Mouse (Mus musculus) heart, adult 2 months (tissue): ENCODE results near the gene Klf12.

Source experiments
- CTCF ChIP-seq: fragments of 200-600 bp; IDR thresholded peaks from 2 replicates; pipeline ENCODE4 v1.8.1; 2022; ENCODE audit warnings: antibody characterized with exemption, mild to moderate bottlenecking, moderate library complexity
- POLR2A ChIP-seq: fragments of 200-500 bp; IDR thresholded peaks from 2 replicates; pipeline ENCODE4 v1.6.1; 2011; ENCODE audit warnings: mild to moderate bottlenecking, low read depth, low read length, control low read depth; ENCODE audit not compliant: insufficient read depth

GRCm38 (mm10) chr14:100211826-100212117 lies 72.7 kb downstream of the Klf12 start:
- TF ChIP-seq CTCF (no peak), POLR2A (no peak)
